Mouse (Mus musculus) CD4-positive, CD25-positive, alpha-beta regulatory T cell, adult 2 months (primary cell): ENCODE data around the gene Epn1.

ENCODE experiments used
- DNase-seq: peaks from one replicate; pipeline ENCODE4 v3.0.0-alpha.2; 2012; ENCODE audit warnings: low read depth, low spot score

Epn1 gene

DNA sequence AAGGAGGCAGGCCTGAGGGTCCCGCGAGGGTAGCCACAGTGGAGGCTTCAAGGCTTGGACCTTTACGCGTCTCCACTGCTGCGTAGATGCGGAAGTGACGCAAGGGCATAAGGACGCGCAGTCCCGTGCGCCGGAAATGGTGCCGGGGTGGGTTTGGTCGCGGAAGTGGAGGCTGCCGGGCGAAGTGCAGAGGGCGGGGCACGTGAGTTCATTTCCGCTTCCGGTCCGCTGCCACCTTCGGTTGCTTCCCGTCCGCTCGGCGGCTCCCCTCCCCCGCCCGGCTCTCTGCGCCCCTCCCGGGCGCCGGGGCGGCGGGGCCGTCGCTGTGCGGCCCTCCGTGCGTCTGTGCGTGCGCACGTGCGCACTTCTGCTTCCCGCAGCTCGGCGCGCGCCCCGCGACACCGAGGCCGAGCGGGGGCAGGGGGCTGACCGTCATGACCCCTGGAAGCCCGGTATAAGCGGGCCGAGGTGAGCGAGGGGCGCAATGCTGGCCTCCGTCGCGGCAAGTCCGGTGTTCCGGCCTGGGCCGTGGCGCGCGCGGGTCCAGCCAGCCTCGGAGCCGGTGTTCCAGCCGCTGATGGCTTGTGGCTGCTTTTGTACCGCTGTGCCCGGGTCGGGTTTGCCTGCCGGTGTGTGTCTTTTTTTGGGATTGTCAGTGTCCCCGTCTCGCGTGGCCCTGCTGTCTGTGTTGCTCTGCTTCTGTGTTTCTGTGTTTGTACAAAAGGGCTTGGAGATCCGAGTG, at the start of gene Epn1:
Epn1 (plus strand) TSS at position 226 of the 742 bp plus-strand sequence.
- DNase-seq = peak; percentile 99

DNA sequence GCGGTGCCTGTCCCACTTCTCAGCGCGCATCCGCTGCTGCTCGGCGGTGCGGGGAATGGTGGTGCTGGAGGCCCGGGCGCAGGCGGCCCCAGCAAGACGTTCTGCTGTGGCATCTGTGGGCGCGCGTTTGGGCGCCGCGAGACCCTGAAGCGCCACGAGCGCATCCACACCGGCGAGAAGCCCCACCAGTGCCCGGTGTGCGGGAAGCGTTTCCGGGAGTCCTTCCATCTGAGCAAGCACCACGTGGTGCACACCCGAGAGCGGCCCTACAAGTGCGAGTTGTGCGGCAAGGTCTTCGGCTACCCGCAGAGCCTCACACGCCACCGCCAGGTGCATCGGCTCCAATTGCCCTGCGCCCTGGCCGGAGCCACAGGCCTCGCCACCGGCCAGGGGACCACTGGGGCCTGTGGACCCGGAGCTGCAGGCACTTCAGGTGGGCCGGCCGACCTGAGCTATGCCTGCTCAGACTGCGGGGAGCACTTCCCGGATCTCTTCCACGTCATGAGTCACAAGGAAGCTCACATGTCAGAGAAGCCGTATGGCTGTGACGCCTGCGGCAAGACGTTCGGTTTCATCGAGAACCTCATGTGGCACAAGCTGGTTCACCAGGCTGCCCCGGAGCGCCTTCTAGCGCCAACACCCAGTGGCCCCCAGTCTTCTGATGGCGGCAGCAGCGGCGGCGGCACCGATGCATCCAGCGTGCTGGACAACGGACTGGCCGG, 49.3 kb upstream of the Epn1 start:
- no peak for DNase-seq

DNA sequence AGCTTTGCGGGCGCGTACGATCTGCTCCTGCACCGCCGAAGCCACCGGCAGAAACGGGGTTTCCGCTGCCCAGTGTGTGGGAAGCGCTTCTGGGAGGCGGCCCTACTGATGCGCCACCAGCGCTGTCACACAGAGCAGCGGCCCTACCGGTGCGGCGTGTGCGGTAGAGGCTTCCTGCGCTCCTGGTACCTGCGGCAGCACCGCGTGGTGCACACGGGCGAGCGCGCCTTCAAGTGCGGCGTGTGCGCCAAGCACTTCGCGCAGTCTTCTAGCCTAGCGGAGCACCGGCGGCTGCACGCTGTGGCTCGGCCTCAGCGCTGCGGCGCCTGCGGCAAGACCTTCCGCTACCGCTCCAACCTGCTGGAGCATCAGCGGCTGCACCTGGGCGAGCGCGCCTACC, 48.5 kb upstream of the Epn1 start:
- DNase-seq = no peak

DNA sequence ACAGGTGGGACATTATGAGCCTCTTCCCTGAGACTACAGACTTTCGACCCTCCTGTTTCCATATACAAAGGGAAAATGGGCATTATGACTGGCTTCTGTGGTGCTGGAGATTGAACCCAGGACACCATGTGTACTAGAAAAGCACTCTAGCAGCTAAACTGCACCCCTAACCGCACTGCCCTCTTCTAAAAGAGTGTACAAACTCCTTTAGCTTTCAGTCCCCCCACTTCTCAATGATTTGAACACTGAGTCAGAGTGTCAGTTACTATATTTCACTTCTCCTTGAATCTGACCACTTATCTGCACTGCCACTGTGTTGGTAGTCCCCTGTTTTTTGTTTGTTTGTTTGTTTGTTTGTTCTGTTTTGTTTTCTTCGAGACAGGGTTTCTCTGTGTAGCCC, 46.2 kb upstream of the Epn1 start, which contains the start of gene 4632433K11Rik:
4632433K11Rik (plus strand) TSS at position 301 of the 400 bp plus-strand sequence.
- no peak for DNase-seq

DNA sequence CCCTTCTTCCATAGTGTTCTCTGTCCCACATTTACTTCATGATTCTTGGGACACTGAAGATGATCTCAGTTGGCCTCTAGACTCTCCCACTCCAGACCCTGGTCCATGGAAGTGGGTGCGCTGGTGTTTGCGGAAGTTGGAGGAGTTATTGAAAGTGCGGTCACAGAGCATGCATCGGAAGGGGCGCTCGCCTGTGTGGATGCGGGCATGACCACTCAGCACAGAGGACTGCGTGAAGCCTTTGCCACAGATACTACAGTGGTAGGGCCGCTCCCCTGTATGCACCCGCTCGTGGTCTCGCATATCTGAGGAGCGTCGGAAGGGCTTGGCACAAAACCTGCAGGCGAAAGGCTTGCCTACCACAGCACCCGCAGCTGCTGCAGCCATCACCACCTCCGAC, 44.4 kb upstream of the Epn1 start:
- DNase-seq = no peak

DNA sequence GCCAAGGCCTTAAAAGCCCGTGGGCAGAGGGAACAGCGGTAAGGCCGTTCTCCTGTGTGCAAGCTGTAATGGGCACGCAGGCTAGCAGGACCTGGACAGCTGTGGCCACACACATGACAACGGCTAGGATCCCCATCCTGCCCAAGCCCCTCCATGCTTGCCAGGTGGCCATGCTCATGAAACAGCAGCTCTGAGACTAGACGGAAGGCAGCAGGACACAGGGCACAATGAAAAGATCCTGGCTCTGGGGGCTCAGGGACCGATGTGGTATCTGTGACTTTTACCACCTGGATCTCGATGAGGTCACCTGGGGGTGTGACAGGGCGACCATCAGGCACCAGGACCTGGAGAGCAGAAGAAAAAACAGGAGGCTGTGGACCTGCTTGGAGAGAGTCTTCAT, 43.9 kb upstream of the Epn1 start:
- no peak for DNase-seq

DNA sequence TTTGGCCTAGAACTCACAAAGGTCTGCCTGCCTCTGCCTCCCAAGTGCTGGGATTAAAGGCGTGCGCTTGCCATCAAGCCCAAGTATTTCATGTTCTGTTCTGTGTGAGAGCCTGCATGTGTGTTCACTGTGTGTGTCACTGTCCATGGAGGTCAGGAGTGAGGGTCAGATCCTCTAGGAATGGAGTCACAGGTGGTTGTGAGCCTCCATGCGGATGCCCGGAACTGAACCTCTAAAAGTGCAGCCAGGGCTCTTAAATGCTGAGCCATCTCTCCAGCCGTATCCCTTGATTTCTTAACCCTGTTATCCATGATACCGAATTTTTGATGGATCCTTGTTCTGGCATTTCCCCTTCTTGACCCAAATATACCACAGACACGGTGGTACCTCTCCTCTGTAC, 43.0 kb upstream of the Epn1 start:
- DNase-seq = no peak

DNA sequence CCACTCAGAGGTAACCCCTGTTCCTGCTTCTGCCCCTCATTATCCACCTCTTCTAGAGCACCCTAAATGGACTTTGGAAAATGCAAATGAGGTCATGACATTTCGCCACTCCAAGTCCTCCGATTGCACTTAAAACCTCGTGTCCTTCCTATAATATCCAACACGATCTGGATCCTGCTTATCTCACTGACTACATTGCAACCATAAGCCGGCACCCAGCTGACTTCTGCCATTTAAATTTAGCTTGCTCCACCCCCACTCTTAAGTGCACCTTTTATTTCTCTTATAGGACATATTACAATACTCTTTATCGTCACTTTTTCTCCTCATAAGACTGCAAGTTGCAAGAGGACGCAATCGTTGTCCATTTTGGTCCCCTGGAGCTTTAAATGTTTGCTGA, 42.6 kb upstream of the Epn1 start:
- no peak for DNase-seq

DNA sequence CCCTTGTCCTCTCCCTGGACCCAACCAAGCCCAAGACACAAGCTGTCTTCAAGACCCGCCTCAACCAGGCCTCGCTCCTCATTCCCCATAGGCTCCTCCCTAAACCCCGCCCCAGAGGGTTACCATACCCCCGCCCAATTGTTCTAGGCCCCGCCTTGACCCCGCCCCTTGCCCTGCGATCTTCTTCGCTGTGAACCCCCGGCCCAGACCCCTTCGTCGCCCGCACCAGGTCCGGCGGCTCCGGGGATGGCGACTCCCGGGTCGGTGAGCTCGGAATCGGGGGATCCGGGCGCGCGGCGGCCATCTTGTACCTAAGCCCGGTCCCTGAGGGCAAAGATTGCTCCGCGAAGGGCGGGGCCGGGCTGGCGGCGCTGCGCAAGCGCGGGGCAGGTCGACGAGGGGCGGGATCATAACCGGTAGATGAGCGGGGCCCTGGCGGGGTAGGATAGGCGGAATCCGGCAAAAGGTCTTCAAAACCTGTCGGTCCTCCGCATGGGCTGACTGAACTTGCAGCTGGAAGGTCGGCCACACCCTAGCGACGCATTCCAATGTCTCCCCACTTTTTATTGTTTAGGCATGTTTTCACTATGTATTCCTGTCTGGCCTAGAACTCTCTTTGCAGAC, 41.8 kb upstream of the Epn1 start, which contains the start of gene Zfp784:
Zfp784 (minus strand) TSS at position 338 of the 624 bp plus-strand sequence.
- DNase-seq = peak; percentile 97

DNA sequence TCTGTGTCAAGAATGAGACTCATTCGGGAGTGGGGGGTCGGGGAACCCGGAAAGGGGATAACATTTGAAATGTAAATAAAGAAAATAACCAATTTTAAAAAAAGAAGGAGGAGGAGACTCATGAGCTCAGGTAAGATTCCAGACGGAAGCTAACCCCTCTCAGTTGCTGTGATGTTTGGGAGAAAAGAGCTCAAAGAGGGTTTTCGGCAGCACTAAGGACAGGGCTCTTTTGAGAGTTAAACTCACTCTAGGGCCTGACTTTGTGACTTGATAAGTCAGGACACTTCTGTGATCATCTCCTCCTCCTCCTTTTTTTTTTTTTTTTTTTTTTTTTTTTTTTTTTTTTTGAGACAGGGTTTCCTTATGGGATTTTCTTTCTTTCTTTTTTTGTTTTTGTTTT, 41.1 kb upstream of the Epn1 start:
- no peak for DNase-seq

DNA sequence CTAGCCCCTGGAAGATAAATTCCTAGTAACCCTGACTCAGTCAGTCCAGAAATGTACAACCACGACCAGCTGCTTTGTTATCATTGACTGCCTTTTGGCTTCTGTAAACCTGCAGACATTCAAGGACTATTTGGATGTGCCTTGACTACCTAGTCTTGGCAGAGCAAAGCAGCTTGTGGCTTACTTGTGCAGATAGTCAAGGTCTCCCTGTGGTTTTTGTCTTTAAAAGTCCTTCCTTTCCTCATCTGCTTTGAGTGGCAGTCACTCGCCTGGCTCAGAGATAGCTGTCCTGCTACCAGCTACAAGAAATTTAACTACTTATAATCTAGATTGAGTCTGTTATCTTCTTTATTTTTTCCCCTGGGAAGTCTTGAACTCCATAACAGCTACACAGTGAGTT, 35.1 kb upstream of the Epn1 start:
- DNase-seq = no peak

DNA sequence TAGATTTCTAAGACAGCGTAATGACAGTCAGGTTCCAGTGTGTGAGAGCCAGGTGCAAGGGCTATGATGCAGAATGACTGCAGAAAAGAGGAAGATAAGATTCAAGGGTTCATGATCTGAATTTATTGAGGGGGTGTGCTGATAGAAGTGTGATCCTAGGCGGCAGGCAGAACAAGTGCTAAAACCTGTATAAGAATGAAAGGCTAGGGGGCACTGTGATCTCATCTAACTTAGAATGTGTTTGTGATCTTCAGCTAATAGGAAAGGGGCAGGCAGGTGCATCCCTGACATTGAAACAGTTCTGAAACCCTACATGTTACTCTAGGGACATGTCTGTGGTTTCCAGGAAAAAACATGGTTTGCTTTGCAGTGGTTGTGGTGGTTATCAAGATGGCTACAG, 33.9 kb upstream of the Epn1 start:
- no peak for DNase-seq

DNA sequence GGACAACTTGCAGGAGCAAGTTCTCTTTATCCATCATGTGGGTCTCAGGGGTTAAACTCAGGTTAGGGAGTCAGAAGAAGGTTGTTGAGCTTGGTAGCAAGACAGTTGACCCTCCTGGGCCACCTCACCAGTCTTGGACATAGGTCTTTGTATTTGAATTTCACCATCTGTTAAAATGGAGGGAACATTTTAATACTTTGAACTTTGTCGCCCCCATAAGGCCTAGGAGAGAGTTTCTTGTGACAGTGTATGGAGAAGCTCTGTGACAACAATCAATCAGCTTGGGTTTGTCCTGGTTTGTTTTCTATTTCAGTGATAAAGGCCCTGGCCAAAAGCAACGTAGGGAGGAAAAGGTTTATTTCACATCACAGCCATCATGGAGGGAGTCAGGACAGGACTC, 32.7 kb upstream of the Epn1 start:
- peak; percentile 77 for DNase-seq

DNA sequence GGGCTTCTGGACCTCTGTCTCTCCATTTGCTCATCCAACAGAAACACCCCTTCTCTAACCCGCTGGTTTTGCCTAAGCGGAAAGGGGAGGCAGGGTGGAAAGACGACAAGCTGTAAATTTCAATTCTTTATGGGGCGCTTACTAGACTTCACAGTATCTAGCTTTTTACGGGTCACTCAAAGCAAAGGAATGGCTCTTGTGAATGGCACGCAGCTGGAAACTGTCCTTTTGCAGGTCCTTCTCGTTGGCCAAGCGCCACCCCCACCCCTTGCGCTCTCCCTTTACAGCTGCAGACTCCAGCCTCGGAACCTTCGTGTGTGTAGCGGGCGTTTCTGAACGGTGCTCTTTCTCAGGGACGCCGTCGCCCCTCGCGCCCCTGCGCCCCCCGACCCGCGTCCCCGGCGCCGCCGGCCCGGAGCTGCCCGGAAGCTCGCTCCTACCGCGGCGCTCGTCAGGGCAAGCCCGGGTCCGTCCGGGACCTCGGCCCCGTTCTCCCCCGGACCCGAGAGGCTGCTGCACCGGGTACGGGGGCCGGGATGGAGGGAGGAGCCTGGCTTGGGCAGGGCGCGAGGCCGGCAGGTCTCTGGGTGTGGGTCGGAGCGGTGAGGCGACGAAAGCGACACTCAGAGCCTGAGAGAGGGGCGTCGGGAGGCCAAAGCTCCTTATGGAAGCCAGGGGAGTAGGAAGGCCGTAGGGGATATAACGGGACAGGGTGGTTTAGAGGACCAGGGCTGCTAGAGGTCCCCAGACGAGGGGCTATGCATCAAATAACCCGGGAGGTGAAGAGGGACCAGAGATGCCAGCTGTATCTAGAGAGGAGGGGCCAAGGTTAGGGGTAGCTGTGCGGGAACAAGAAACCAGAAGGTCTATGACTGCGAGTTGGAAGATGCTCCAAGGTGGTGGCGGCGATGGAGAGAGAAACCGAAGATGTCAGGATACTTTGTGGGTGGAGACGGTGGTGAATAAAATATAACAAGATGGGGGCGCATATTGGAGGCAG, 28.5 kb upstream of the Epn1 start, which contains the start of gene Zfp580:
Zfp580 (plus strand) TSS at position 346 of the 1,000 bp plus-strand sequence.
- peak; percentile 76 for DNase-seq

DNA sequence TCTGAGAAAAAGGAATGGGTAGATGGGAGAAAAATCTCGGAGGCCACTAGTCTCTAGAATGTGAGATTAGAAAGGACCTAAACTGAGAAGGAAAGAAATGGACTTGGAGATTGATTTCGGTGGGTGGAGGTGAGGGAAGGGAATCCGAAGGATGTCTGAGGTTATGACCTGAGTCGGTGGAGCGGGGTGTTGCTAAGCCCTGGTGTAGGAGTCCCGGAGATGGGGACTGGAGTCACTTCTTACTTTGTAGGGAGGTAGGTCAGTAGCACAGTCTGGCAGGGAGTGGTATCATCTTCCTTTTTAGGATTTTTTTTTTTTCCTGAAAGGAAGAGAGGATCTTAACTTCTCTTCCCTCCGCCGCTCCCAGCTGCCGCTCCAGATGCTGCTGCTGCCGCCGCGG, 27.6 kb upstream of the Epn1 start:
- DNase-seq = peak; percentile 36

DNA sequence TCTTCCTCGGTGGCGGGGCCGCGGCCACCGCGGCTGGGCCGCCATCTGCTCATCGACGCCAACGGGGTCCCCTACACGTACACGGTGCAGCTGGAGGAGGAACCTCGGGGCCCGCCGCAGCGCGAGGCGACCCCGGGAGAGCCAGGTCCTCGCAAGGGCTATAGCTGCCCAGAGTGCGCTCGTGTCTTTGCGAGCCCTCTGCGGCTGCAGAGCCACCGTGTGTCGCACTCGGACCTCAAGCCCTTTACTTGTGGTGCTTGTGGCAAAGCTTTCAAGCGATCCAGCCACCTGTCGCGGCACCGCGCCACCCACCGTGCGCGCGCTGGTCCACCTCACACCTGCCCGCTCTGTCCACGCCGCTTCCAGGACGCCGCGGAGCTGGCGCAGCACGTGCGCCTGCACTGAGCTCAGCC, 27.1 kb upstream of the Epn1 start:
- peak; percentile 35 for DNase-seq

DNA sequence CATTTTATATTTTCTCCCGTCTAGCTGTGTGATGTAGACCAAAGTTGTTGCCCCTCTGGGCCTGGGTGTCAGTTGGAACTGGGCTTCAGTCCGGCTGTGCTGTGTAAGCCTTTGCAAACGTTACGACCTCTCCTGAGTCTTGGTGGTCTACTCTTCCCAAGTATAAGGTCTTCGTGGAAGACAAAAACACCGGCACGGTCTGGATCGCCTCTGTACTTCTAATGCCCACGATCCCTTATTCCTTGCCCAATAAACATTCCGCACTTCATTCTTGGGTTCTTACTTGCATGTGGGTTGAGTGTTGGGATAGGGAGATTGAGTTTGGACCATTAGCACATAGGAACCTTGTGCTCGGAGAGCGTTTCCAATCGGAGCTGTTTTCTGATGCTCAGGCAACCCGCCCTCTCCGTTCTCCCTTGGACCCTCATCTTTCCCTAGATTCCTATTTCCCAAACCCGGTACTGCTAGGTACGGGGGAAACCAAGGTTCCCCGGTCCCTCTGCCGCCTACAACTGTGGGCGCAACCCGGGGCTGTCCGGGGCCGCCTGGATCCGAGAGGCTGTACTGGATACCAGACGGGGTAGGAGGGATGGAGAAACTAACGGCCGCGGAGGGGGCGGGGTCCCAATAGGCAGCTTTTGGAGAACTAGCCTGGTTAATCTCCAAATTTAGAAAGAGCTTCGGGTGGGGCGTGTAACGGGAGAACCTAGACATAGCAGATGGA, 26.4 kb upstream of the Epn1 start:
- no peak for DNase-seq

DNA sequence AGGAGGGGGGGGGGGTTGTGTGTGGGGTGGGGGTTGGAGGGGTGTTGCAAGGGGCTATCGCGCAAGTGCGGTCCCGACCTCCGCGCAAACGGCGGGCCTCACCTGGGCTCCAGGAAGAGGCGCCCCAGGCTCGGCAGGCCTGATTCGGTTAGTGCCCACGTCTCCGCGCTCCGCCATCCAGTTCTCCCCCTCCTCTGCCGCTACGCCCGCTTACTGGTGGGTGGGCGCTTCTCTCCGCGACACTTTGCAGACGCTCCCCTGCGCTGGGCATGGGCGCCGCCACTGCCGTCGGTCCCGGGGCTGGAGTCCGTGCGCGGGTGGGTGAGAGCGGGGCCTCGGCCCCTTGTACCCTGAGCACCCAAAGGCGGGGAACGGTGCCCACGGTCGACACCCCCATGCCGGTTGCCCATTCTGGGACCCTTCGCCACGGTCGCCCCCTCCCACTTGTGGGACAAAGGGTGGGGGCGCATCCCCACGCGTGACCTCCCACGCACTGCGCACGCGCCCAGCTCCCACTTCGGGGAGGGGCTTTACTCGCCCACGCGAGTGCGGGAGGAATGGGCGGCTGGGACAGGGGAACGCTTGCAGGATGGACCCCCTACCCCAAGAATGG, 23.3 kb upstream of the Epn1 start:
- DNase-seq = no peak

DNA sequence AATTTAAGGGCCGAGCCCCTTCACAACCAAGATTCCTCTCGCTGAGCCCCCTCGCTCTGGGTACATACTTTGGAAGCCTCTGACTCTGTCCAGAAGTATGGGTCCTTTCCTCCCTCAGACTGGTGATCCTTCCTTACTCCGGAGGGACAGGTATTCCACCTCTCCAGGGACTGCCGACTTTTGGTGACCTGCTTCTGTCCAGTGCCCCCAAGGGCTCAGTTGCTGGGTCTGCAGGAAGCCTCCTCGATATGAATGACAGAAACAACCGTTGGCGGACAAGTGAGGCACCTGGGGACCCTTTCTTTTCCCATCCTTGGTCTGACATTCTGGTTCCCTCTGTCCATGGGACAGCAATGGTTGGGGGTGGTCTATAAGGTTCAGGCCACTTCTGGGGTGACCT, 22.7 kb upstream of the Epn1 start:
- no peak for DNase-seq

DNA sequence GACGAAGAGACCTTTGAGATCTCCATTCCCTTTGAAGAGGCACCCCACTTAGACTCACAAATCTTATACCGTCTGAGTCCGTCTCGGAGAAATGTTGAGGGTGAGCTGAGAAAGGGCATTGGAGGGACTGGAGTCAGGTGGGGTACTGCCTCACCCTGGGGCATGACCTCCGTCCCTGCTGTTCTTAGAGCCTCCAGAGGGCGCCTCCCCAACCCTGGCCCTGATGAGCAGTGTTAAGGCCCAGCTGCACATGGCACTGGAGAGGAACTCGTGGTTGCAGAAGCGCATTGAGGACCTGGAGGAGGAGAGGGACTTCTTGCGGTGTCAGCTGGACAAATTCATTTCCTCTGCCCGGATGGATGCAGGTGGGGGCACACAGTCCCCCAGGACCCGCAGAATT, 22.2 kb upstream of the Epn1 start:
- peak; percentile 52 for DNase-seq
